Mouse (Mus musculus) liver, embryonic 16.5 days (tissue): ENCODE measurements at regions not wholly inside any gene's neighbourhood (a gene's known extent, or its start where the extent isn't known, plus 50 kb on each side); places are given as distances from the start of the nearest gene placed in this dataset.

Experiments
- ATAC-seq: fragments of 200-750 bp; cut with Nextera tagmentation; 2 replicates; pipeline ENCODE4 v1.8.0; 2017; ENCODE audit warnings: low read depth, mild to moderate bottlenecking, moderate number of reproducible peaks, moderate library complexity
- H3K27ac ChIP-seq: fragments of 300-500 bp; sonication (generic); 2 replicates; pipeline ENCODE4 v1.5.1; 2014; ENCODE audit warnings: mild to moderate bottlenecking, low read length
- H3K27me3 ChIP-seq: fragments of 300-500 bp; sonication (generic); 2 replicates; pipeline ENCODE4 v1.6.1; 2014; ENCODE audit warnings: low read depth, low read length, mixed read lengths; ENCODE audit not compliant: control insufficient read depth, insufficient read depth
- H3K36me3 ChIP-seq: fragments of 300-500 bp; sonication (generic); 2 replicates; pipeline ENCODE4 v1.6.1; 2014; ENCODE audit warnings: mild to moderate bottlenecking; ENCODE audit not compliant: control insufficient read depth, insufficient read depth
- H3K4me1 ChIP-seq: fragments of 300-500 bp; sonication (generic); 2 replicates; pipeline ENCODE4 v1.6.1; 2014; ENCODE audit warnings: low read depth, low read length, mixed read lengths; ENCODE audit not compliant: control insufficient read depth
- H3K4me2 ChIP-seq: fragments of 300-500 bp; sonication (generic); 2 replicates; pipeline ENCODE4 v1.6.1; 2014; ENCODE audit warnings: low read depth, low read length, mixed read lengths
- H3K4me3 ChIP-seq: fragments of 300-500 bp; sonication (generic); 2 replicates; pipeline ENCODE4 v1.5.1; 2014; ENCODE audit warnings: low read depth, mild to moderate bottlenecking, low read length
- H3K9ac ChIP-seq: fragments of 300-500 bp; sonication (generic); 2 replicates; pipeline ENCODE4 v1.6.1; 2014; ENCODE audit warnings: low read depth, low read length
- H3K9me3 ChIP-seq: fragments of 300-500 bp; sonication (generic); replicated peaks from 2 replicates; pipeline ENCODE4 v1.6.1; 2016; ENCODE audit warnings: low read length; ENCODE audit not compliant: control insufficient read depth
- WGBS: fragments of 180-500 bp; shearing (Covaris S2); extraction: QIAGEN DNeasy Blood & Tissue Kit; methylation state at CpG from one replicate; pipeline ENCODE4 v1.1.7; 2014; ENCODE audit not compliant: insufficient replicate concordance; 5-methylcytosine and 5-hydroxymethylcytosine counted together

GRCm38 (mm10) chr2:79510485-79511094 is 54.0 kb upstream of the Cerkl start:
- H3K4me2 ChIP-seq, result no peak overlapping the region
- 55% methylated on average over 10 of the region's 10 CpGs for WGBS

GRCm38 (mm10) chr2:79511108-79511507 is 54.5 kb upstream of the Cerkl start:
- Histone ChIP-seq H3K27ac (no peak overlapping the region), H3K27me3 (no peaks in the 10 kb centered on the region), H3K9ac (no peak overlapping the region), H3K4me2 (no peak overlapping the region), H3K4me3 (no peak overlapping the region), H3K9me3 (no peaks in the 10 kb centered on the region), H3K36me3 (no peaks in the 10 kb centered on the region), H3K4me1 (no peaks in the 10 kb centered on the region; the same call in 1 of the 2 replicates)
- WGBS, result 38% methylated on average over 6 of the region's 6 CpGs
- ATAC-seq, result no peak

More at GRCm38 (mm10) chr2:79510485-79511094, 54.0 kb upstream of the Cerkl start:
- Histone ChIP-seq H3K27me3 (no peaks in the 10 kb centered on the region), H3K4me3 (no peak overlapping the region), H3K27ac (no peak overlapping the region), H3K9ac (no peak overlapping the region), H3K9me3 (no peaks in the 10 kb centered on the region), H3K36me3 (no peaks in the 10 kb centered on the region), H3K4me1 (no peaks in the 10 kb centered on the region; the same call in 1 of the 2 replicates)
- ATAC-seq, result no peak

- H3K27ac ChIP-seq, result no peak overlapping the region
- 0 out of 2 replicates have a peak overlapping the region, but pooled peaks have one; percentile 4 for H3K4me3 ChIP-seq
- H3K27me3 ChIP-seq, result no peaks in the 10 kb centered on the region
- H3K4me1 ChIP-seq, result no peaks in the 10 kb centered on the region; the same call in 1 of the 2 replicates
- no peak overlapping the region for H3K9ac ChIP-seq
- no peaks in the 10 kb centered on the region for H3K36me3 ChIP-seq
- H3K9me3 ChIP-seq, result no peaks in the 10 kb centered on the region
- 17% methylated on average over 11 of the region's 11 CpGs for WGBS
- no peak for ATAC-seq
- no peak overlapping the region for H3K4me2 ChIP-seq
Observed at GRCm38 (mm10) chr2:79511676-79512323, 55.2 kb upstream of the Cerkl start.

GRCm38 (mm10) chr2:79512374-79512773 is 55.8 kb upstream of the Cerkl start:
- H3K4me2 ChIP-seq, result no peak overlapping the region
- WGBS, result 39% methylated on average over 2 of the region's 2 CpGs
- no peaks in the 10 kb centered on the region for H3K27me3 ChIP-seq
- no peaks in the 10 kb centered on the region; the same call in 1 of the 2 replicates for H3K4me1 ChIP-seq
- no peak overlapping the region for H3K4me3 ChIP-seq
- no peaks in the 10 kb centered on the region for H3K36me3 ChIP-seq
- no peak for ATAC-seq
- no peak overlapping the region for H3K9ac ChIP-seq
- no peaks in the 10 kb centered on the region for H3K9me3 ChIP-seq
- no peak overlapping the region for H3K27ac ChIP-seq

- WGBS, result 28% methylated on average over 3 of the region's 3 CpGs
- no peaks in the 10 kb centered on the region for H3K9me3 ChIP-seq
- H3K4me3 ChIP-seq, result no peak overlapping the region
- no peaks in the 10 kb centered on the region; the same call in 1 of the 2 replicates for H3K4me1 ChIP-seq
- ATAC-seq, result no peak
- no peak overlapping the region for H3K4me2 ChIP-seq
- no peaks in the 10 kb centered on the region for H3K27me3 ChIP-seq
- H3K27ac ChIP-seq, result no peak overlapping the region
- no peak overlapping the region for H3K9ac ChIP-seq
- no peaks in the 10 kb centered on the region for H3K36me3 ChIP-seq
Observed at GRCm38 (mm10) chr2:79513726-79514125, 57.1 kb upstream of the Cerkl start.

GRCm38 (mm10) chr2:79518046-79518750 is 61.6 kb upstream of the Cerkl start:
- no peak overlapping the region for H3K4me2 ChIP-seq
- no peaks in the 10 kb centered on the region for H3K36me3 ChIP-seq
- no peak overlapping the region for H3K27ac ChIP-seq
- H3K27me3 ChIP-seq, result no peaks in the 10 kb centered on the region
- H3K9me3 ChIP-seq, result no peaks in the 10 kb centered on the region
- ATAC-seq, result no peak
- no peaks in the 10 kb centered on the region for H3K4me1 ChIP-seq
- no peak overlapping the region for H3K4me3 ChIP-seq
- WGBS, result 49% methylated on average over 8 of the region's 8 CpGs
- no peak overlapping the region for H3K9ac ChIP-seq

DNA sequence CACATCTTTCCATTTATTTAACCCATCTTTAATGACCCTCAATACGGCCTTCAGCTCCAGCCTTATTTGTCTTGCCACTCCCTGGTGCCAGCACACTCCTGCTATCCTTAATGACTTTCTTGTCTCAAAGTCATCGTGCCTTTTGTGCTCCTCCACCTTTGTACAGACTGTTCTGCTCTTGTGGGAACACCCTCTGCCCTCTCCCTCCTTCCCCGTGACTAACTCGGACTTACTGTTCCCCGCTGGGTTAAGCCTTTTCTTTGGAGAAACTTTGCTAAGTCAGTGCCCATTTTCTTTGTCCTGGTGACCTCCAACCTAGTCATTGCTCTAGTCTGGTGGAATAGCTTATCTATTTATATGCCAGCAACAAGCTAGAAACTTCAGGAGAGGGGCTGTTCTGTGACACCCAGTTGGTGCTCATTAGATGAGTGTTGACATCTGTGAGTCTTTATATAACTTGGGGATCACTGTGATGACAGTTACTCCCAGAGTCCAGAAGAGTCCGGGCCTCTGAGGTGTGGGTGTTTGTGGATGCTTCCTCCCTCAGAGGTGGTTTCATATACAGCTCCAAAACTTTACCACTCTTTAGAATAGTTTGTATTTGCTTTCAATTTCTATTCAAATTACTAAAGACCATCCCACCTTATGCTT is 63.3 kb upstream of the Cerkl start:
- no peak for ATAC-seq
- H3K27ac ChIP-seq, result no peak overlapping the region
- no peak overlapping the region for H3K4me2 ChIP-seq
- H3K27me3 ChIP-seq, result no peaks in the 10 kb centered on the region
- 63% methylated on average over 6 of the region's 6 CpGs for WGBS
- H3K9me3 ChIP-seq, result no peaks in the 10 kb centered on the region
- no peaks in the 10 kb centered on the region for H3K36me3 ChIP-seq
- H3K4me3 ChIP-seq, result no peak overlapping the region
- H3K4me1 ChIP-seq, result no peaks in the 10 kb centered on the region
- no peak overlapping the region for H3K9ac ChIP-seq

DNA sequence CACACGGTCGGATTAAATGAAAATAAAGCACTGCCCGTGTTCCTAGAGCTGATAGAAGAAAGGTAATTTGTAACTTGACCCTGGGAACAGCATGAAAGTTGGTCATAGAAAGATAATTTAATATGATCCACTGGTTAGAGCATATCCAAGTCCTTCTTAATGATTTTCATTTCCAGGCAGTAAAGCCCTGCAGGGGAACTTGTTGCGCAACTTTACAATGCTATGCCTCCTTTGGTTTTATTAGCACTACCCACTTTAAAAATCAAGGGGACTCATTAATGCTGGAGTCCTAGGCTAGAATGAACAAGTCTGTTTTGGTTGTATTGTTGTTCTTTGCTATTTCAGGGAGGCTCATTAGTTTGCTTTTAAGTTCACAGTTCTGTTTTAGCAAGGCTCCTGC is 66.9 kb upstream of the Cerkl start:
- Histone ChIP-seq H3K4me1 (no peaks in the 10 kb centered on the region), H3K27ac (no peak overlapping the region), H3K4me2 (no peak overlapping the region), H3K9me3 (no peaks in the 10 kb centered on the region), H3K36me3 (no peaks in the 10 kb centered on the region), H3K9ac (no peak overlapping the region), H3K27me3 (no peaks in the 10 kb centered on the region), H3K4me3 (no peak overlapping the region)
- ATAC-seq, result no peak
- WGBS, result 64% methylated on average over 4 of the region's 4 CpGs
